Mouse (Mus musculus) c-Kit-positive CD71-positive TER-119-positive erythroid progenitor cells, embryonic 14.5 days (primary cell): Measurements from ENCODE around the gene Cpm.
"Not testable (repeated sequence)": the region's sequence is repeated elsewhere in the genome, so short reads cannot be mapped to it uniquely, and the experiment has no call there.

ENCODE experiments used
- DNase-seq: peaks from one replicate; pipeline ENCODE4 v3.0.0-alpha.2; 2013; ENCODE audit warnings: low spot score

Gene Cpm

GRCm38 (mm10) chr10:117593857-117594256 is 35.4 kb upstream of the Cpm start:
- no peak for DNase-seq

DNA sequence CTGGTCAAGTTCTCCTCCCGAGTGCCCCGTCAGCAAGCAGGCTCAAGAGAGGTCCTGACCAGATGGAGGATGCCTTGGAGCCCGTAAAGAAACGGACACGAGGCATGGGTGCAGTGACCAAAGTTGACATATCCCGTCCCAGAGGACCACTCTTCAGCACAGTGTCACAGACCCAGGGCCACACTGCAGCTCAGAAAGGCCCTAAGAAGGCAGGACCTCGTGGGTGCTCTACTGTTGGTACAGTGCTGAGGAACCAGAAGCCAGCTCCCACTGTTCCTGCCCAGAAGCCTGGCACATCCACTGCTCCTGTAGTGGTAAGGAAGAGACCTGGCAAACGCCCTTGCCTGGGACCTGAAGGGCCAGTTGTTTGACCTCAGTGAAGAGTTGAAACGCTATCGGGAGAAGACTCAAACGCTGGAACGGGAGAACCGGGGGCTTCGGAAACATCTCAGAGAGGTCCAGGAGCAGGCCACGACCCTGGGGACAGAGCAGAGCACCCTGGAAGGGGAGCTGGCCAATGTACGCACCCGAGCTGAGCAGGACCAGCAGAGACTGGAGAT is 34.9 kb upstream of the Cpm start:
- no peak for DNase-seq

DNA sequence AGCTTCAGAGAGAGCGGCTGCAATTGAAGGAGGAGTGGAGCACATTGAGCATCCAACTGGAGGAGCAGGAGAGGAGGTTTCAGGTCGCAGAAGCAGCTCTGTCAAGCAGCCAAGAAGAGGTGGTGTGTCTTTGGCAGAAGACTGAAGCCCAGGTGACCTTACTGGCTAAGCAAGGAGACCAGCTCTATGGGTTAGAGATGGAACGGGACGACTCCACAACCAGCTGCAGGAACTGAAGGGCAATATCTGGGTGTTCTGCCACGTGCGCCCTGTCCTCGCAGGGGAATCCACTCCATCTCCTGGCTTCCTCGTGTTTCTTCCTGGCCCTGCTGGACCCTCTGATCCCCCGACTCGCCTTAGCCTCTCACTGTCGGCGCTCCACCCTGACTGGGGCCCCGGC is 34.4 kb upstream of the Cpm start:
- DNase-seq: no peak

DNA sequence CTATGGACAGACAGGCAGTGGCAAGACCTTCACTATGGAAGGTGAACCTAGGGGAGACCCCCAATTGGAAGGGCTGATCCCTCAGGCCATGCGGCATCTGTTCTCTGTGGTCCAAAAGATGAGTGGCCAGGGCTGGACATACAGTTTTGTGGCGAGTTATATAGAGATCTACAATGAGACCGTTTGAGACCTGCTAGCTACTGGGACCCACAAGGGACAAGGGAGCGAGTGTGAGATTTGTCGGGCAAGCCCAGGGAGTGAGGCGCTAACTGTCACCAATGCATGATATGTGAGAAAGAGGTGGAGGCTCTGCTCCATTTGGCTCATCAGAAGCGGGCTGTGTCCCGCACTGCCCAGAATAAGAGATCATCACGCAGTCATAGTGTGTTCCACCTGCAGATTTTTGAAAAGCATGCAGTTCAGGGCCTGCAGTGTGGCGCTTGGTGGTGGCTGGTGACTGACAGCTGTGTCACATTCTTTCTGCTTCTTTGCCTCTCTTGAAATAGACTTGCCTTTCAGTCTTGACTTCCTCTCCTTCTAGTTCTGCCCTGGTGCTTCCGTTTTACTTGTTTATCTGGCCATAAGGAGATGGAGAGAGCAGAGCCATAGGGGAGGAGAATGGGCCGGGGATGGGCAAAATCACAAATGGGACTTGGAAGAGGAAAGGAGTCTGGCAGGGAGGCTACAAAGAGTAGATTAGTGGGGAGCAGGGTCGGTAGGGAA is 33.7 kb upstream of the Cpm start:
- no peak for DNase-seq

DNA sequence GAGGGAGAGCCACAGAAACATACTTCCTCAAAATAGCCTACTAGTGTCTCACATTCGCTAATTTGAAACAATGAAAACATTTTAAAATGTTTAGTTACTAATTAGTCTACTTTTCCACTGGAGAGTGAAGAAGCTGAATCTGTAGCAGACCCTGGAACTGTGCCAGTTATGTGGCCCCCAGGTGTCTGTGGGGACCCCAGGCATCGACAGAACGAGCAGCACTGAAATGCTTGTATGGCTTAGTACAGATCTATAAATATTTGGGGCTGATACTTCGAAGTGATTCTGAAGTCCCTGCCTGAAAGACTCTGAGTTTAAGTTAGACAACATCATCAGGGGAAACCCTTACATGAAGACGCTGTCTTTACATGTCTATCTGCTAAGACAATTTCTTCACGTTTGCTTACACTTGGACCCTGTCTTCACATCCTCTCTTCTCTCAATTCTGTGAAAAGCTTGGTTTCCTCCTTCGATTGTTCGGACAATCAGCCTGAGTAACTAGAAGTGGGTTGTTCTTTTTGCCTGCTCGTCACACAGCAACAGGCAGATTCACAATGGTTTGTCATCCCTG is 33.0 kb upstream of the Cpm start:
- no peak for DNase-seq

GRCm38 (mm10) chr10:117596771-117597324 is 32.5 kb upstream of the Cpm start:
- DNase-seq: no peak

- not testable (repeated sequence) for DNase-seq
These were observed 31.7 kb upstream of the Cpm start for GRCm38 (mm10) chr10:117597371-117598265.

GRCm38 (mm10) chr10:117598266-117598950 is 30.9 kb upstream of the Cpm start:
- DNase-seq: no peak

DNA sequence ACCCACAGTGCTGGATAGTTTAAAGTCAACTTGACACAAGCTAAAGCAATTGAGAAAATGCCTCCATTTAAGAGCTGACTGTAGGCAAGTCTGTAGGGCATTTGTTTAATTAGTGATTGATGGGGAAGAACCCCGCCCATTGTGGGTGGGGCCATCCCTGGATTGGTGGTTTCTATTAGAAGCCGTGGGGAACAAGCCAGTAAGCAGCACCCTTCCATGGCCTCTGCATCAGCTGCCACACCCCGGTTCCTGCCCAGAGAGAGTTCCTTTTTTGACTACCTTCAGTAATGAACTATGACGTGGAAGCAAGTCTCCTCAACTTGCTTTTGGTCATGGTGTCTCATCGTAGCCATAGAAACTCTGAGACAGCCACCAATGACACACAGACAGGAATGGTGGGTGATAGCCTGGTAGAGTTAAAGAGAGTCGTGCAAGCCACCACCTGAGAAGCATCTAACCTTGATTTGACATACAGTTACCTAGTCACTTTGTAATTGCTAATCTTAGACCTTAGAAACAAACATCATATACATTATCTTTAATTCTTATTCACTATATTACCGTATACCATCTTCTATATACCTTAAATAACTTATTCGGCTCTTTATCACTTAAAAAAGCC is 30.2 kb upstream of the Cpm start:
- not testable (repeated sequence) for DNase-seq

DNA sequence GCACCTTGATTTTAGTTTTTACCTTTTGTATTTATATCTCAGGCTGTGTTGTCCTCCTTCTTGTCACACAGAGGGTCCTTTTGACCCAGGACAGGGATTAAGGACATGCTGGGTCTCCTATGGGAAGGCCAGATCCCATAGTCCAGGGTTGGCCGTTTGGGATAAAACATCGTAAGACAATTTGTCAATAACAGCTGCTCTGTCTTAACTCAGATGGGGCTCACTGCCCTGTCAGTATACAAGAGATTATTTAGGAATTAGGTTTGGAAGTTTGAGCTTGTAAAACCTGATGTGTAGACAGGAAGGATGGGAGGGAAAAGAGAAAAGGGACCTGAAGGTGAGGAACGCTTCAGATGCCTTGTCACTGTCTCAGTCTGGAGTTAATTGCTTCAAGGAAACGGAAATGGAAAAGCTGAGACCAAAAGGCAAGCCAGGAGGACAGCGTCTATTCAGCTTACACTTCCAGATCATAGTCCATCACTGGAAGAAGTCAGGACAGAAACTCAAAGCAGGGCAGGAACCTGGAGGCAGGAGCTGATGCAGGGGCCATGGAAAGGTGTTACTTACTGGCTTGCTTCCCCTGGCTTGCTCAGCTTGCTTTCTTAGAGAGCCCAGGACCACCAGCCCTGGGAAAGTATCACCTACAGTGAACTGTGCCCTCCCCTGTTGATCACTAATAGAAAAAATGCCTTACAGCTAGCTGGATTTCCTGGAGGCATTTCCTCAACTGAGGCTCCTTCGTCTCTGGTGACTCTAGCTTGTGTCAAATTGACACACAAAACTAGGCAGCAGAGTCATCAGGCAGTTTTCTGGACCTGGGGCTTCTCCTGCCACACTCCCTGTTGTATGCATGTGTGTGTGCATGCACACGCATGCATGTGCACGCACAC is 27.9 kb upstream of the Cpm start:
- DNase-seq: no peak

DNA sequence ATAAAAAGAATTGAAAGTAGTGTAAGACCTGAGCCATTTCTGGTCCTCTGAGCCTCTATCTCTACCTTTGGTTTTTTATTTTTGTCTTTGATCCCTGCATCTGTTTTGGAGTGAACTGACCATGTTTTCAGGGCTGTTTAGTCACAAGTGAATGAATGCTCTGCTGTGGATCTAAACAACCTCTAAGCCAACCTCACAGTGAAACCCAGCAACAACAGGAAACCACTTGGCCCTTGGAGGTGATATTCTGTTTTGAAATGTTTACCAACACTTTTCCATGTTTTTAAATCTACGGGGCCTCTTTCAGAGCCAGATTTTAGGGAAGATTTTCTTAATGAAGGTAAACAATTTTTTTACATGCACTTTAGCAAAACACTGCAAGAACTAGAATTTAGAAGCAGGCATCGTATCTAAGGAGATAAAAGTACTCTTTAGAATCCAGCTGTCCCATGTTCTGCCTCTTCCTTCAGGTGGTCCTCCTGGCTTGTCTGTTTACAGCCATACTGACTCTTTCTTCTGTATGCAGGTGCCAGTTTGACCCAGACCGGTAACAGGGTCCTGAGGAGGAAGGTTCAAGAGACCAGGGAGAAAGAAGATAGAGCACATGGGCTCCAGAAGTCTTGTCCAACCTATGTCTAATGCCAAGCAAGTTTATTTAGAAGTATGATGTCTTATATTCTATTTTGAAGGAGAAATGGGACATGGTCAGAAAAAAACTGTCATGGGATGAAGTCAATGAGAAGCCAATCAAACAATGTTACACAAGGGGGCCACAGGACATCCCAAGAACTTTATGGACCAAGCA is 26.8 kb upstream of the Cpm start:
- DNase-seq: no peak

GRCm38 (mm10) chr10:117603130-117603833 is 26.0 kb upstream of the Cpm start:
- no peak for DNase-seq

DNA sequence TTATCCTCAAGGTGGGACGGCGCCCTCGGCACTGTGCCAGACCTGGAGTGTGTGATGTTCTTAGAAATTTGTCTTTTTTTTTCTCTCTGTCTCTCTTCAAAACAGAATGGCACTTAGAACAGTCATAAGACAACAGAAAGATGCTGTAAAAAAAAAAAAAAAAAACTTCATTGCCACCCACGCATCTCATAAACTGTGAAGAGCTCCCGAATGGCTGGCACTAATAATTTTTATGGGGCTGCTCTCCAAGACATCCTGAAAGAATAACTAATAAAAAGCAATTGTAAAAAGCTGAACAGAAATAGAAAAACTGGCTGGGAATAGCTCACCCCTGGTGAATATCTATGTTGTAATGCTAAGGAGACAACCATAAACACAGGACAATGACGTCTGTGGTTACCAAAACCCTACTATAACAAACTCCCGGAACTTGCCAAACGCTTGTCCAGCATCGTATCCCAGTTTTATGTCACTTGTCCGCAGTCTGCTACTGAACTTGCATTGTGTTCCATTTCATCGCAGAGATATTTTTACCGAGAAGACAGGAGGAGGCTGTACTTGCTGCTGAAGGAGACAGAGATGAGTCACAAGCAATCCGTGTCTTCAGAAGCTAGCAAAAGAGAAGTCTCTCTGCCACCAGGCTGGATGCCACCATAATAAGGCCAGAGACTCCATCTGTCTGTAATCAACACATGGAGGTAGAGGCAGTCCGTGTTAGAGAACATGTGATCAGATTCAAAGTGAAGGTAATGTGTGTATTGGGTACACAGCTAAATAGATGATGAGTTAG is 25.3 kb upstream of the Cpm start:
- no peak for DNase-seq

GRCm38 (mm10) chr10:117604624-117605282 is 24.5 kb upstream of the Cpm start:
- DNase-seq: no peak

DNA sequence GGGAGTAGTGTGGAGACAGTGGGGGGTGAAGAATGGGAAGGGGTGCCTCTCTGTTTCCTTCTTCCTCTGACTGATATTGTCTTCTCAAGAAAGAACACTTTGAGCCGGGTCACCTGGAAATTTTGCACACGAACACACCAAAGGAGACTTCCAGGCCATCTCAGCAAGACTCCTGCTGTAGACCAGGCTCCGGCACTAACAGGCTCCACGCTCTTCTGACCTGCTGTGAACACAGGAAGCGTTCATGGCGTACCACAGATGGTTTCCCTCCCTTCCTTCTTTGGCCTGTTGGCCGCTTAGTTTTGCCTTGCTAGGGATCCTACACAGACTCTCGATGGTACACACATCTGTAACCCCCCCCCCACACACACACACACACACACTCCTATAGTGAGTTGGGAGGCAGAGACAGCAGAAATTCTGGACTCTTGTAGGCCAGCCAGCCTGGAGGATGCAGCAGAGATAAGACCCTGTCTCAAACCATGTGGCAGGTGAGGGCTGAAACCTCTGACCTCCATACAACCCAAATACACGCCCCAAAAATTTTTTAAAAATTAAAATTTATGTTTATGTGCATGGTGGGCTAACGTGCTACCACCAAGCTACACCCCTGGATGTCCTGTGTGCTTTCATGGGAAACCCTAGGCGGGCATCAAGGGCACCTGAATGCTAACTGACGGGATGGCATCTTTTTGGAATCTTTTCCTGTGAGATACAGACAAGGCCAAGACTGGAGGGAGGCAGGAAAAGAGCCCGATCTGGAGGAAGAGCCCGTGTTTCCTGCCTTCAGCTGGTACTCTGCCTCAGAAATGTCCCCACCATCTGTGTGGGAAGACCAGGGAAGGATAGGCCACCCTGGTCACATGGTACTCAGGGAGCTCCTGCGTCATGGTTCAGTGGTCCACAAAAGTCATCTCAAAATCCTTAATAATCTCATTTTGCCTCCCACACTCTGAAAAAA is 23.7 kb upstream of the Cpm start:
- no peak for DNase-seq

DNA sequence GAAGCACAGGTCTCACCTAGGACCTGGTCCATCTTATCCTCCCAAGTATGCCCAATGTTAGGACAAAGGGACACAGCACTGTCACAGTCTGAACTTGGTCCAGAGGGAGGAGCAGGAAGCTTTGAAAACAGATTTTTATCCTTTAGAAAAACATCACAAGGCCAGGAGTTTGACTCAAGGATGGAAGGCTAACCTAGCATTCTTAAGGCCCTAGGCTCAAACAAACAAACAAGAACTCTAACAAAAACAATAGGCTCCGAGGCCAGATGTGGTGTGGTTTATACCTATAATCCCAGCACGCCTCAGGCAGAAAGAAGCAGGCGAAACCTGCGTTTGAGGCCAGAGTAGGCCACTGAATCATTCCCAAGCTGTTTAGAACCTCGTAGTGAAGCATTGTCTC is 22.9 kb upstream of the Cpm start:
- no peak for DNase-seq
